Mouse (Mus musculus): ENCODE results near the gene Syt5.
"Not testable (repeated sequence)": the region's sequence is repeated elsewhere in the genome, so short reads cannot be mapped to it uniquely, and the experiment has no call there.

Syt5 gene

DNA sequence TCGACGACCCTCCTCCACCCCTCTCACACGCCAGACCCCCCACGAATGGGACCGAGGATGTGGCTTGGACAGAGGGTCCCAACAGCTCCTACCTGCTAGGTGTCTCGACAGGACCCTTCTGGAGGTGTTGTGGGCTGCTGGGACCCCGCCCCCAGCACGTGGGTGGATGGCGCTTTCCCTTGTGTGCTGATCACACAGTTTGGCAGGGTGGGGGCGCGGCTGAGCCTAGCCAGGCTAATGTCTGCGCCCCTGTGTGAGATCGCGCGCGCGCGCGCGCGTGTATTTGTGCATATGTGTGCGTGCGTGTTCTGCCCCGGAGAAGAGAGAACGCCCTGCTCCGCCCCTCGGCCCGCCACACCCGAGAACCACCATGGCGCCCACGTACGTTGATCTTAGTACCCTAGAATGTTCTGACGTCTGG is at the start of gene Syt5:
Syt5 (minus strand) TSS at position 321 of the 421 bp plus-strand sequence.
- no peak for DNase-seq (ENCODE audit: low read depth)

DNA sequence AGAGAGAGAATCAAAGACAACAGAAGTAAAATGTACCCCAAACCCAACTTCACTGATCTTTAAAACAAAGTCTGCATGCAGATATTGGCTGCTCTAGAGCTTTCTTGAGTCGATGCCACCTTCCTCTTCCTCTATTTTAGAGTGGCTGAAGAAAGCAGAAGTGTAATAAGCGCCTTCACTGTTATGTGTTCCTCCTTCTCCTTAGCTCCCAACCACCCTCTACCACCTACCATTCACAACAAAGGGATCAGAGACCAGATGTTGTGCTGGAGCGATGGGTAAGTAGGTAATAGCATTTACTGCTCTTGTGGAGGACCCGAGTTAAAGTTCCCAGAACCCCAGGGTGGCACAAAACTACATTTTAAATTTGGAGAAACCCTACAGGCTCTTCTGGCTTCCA is 49.7 kb upstream of the Syt5 start:
- DNase-seq (ENCODE audit: low read depth), result not testable (repeated sequence)

DNA sequence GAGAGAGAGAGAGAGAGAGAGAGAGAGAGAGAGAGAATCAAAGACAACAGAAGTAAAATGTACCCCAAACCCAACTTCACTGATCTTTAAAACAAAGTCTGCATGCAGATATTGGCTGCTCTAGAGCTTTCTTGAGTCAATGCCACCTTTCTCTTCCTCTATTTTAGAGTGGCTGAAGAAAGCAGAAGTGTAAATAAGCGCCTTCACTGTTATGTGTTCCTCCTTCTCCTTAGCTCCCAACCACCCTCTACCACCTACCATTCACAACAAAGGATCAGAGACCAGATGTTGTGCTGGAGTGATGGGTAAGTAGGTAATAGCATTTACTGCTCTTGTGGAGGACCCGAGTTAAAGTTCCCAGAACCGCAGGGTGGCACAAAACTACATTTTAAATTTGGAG is 34.1 kb upstream of the Syt5 start:
- DNase-seq (ENCODE audit: low read depth), result not testable (repeated sequence)

DNA sequence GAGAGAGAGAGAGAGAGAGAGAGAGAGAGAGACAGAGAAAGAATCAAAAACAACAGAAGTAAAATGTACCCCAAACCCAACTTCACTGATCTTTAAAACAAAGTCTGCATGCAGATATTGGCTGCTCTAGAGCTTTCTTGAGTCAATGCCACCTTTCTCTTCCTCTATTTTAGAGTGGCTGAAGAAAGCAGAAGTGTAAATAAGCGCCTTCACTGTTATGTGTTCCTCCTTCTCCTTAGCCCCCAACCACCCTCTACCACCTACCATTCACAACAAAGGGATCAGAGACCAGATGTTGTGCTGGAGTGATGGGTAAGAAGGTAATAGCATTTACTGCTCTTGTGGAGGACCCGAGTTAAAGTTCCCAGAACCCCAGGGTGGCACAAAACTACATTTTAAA is 25.0 kb upstream of the Syt5 start:
- not testable (repeated sequence) for DNase-seq (ENCODE audit: low read depth)

DNA sequence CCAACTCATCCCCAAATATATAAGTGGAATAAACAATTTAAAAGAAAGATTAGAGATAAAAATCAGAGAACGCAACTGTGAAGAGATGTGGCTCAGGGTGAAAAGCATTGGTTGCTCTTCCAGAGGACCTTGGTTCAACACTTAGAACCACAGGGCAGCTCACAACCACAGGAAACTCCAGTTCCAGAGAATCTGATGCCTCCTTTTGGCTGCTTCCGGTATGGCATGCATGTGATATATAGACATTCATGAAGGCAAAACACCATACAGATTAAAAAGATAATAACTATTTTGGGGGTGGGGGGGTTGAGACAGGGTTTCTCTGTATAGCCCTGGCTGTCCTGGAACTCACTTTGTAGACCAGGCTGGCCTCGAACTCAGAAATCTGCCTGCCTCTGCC is 15.3 kb upstream of the Syt5 start:
- no peak for DNase-seq (ENCODE audit: low read depth)

DNA sequence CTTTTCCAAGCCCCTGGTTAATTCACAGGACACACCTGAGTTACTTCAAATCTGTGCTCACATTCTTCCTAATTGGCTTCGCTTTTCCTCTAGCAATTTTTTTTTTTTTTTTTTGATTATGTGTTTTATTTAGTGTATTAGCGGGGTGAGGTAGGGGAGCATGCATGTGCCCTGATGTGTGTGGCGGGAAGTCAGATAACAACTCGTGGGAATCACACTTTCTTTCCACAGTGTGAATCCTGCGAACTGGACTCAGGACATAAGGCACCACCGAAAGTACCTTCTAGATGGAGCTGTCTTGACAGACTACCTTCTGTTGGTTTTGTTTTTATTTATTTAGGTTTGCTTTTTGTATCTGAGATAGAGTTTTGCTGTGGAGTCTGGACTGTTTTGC is 9.8 kb upstream of the Syt5 start:
- no peak for DNase-seq (ENCODE audit: low read depth)

DNA sequence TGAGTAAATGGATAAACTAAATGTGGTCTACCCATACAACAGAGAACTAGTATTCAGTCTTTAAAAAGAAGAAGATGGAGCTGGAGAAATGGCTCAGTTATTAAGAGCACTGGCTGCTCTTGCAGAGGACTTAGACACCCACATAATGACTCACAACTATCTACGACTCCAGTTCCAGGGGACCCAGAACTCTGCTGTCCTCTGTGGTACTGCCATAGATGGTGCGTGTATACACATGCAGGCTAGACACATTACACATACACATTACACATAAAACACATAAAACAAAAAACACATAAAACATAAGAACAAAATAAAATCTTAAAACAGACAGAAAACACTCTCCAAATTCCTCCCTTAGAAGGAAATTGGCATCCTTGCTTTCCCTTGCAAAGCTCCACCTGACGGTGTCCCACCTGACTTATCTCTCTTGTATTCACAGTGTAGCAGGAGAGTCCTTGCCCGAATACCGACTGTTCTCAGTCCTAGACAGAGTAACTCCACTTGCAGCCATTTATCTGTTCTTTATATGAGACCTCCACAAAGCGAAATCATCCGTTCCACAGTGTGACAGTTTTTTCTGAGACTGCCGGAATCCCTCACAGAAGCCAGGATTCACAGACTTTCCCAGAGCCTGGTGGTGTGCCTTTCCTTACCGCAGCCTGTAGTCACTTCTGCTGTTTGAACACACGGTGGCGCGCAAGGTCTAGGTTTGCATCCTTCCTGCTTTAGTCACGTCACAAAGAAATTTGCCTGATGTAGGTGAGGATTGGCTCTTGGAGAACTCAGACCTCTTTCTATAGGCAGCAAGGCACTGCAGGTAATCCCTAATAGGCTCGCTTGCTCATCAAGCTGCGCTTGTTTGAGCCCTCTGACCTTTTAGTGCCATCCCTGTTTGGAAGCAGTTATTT is 9.2 kb upstream of the Syt5 start:
- DNase-seq (ENCODE audit: low read depth), result peak; percentile 74

DNA sequence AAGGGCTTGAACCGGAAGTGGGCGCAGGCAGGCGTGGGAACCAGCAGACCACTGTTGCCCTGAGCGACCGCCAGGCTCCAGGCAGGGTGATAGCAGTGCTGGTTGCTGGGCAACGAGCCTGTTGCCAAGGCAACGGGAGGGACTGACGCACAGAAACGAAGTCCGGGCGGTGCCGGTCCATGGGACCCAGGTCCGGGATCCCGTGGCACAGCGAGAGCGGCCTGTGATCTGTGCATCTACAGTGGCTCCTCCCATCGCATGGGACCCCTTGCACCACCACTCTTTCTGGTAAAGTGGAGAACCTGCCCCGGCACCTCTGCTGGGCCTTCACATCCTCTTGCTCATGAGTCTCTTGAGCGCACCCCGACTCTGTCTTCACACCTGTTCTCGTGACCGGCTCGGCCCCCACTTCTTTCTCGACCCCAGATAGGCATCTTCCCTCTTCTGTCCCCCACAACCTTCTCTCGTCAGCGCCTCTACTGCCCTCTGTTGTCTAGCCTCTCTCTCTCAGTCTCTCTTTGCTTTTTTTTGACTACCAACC is 680 bp downstream of the Syt5 start:
- no peak for DNase-seq (ENCODE audit: low read depth)

DNA sequence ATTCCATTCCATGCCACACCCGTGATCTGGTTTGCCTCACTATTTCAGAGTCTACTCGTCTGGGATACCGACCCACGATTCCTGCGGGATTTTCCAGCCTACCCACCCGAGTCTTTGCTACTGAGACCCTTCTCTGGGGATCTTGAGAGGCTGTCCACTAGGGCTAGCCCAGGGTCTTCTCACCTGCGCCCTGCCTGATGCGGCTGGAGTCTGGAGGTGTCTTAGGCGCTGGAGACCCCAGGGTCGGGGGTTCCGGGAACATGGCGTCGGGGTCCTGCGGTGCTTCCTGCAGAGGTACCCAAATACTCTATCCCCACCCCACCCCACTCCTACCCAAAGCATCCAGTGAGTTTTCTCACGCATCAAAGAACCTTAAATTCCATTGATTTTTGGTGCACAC is 1.3 kb downstream of the Syt5 start:
- DNase-seq (ENCODE audit: low read depth), result no peak

DNA sequence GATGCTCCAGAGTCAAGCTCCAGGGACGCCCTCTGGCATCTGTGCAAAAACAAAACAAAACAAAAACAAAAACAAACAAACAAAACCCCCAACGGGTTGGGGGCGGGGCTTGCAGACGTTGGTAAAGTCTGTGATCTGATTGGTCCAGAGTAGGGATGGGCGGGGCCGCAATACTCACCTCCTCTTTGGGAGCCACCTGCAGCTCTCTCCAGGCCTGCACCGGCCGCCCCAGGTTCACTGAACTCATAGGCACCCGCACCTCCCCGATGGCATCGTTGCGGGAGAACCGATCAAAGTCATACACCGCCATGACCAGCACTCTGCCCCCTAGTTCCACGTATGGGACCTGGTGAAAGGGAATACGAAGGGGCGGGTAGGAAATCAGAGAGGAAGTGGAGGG is 5.3 kb downstream of the Syt5 start:
- DNase-seq (ENCODE audit: low read depth), result no peak

DNA sequence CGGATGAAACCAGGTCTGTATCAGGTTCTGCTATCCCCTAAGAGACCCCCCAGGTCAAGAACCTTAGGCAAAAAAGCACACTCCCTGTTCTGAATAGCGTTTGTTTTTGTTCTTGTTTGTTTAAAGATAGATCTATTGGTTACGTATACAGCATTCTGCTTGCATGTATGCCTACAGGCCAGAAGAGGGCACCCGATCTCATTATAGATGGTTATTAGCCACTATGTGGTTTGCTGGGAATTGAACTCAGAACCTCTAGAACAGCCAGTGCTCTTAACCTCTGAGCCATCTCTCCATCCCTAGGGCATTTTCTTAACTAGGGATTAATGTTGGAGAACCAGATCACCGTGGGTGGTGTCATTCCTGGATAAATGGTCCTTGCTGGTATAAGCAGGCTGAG is 6.0 kb downstream of the Syt5 start:
- DNase-seq (ENCODE audit: low read depth), result no peak

DNA sequence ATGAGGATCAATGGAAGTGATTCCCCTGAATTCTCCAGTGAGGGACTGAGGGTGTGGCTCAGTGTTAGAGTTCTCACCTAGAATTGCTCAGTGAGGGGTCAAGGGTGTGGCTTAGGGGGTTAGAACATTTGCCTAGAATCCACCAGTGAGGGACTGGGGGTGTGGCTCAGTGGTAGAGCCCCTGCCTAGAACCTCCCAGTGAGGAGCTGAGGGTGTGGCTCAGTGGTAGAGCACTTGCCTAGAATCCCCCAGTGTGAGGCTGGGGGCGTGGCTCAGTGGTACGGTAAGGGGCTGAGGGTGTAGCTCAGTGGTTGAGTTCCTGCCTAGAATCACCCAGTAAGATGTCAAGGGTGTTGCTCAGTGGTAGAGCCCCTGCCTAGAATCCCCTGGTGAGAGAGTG is 8.3 kb downstream of the Syt5 start:
- no peak for DNase-seq (ENCODE audit: low read depth)

DNA sequence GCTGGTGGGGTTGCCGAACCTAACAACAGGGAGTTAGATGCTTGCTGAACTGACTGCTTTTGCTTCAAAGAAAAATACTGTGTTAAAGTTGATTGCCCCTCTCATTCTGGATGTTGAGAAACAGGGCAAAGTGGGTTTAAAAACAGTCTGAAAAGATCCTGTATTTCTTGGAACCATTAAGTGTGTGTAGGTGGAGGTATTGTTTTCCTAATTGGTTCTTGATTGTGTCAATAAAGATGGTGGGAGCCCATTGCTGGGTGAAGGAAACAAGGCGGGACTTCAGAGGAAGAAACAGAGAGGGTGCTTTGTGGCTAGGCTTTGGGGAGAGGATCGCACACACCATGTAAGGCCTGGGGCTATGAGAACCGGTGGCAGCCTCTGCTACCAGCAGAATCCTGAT is 10.2 kb downstream of the Syt5 start:
- no peak for DNase-seq (ENCODE audit: low read depth)

DNA sequence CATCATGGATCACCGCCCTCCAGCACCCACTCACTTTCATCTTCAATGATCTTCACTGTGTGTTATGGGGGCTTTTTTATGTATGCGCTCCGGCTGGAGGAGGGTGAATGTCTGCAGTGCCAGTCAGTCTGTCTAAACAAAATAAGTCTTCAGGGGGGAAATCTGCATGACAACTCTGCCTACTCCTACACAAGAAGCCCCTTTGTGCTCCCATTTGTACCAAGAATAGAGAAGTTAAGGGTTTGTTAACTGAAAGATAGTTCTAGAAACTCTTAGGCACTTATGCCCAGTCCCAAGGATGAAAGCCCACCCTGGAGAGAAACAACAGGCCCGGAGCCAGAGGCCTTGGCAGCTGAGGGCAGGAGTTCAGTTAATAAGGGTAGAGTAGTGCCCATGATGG is 11.0 kb downstream of the Syt5 start:
- DNase-seq (ENCODE audit: low read depth), result no peak

DNA sequence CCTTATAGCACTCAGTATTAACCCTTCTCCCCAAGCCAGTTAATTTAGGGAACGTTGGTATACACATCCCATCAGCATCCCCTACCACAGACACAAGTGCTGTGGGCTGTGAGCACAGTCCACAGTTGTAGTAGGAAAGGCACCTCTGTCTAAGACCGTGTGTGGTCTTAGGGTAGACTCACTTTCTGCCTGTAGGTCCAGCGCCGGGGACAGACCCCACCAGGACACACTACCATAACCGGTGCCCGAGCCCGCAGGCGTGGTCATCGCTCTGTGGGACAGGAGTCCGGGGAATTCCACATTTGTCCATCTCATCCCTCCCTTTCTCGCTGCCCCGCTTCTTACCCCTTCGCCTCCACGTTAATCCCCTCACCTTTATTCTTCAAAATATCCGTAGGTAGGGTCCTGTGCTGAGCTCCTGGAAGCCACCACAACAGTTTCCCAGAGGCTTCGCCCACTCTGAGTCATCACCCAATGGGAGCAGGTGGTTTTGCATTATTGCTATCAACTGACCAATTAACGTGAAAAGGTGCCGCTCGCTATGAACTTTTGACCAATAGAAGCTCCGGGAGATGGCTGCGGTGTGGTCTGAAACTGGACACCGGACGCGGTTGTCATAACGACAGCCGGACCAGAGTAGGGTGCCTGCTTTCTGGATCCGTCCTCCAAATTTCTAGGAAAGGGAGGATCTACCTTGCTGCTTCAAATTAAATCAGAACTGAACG is 15.2 kb downstream of the Syt5 start, which contains the start of gene Dnaaf3:
Dnaaf3 (minus strand) TSS at position 449 of the 725 bp plus-strand sequence.
- DNase-seq (ENCODE audit: low read depth), result no peak

DNA sequence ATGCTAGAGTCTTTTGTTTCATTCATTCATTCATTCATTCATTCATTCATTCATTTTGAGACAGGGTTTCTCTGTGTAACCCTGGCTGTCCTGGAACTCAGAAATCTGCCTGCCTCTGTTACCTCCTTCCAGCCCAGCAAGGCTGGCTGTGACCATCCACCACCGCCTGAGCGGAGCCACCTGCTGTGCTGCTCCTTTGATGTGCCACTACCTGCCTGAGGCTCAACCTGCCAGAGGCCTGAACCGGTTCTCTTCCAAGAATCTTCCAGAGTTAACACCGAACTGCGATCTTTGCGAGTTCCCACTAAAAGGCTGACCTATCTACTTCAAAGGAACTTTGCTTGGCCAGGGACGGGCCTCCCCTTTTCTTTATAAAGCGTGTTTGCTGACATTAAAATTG is 17.2 kb downstream of the Syt5 start:
- DNase-seq (ENCODE audit: low read depth), result not testable (repeated sequence)

DNA sequence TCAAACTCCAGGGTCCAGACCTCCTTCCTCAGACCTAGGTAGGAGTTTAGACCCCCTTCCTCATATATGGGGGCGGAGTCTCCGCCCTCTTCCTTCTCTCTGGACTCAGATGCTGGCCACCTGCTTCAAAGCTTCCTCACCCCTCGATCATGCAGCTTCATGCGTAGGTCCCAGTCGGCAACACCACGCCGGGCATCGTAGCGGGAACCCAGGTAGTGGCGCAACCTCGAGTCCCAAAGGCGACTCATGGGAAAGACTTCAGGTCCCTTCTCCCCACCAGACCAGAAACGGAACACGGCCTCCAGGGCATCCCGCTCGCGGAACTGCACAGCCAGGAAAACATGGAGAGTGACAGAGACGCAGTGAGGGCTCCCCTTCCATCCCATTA is 20.0 kb downstream of the Syt5 start:
- no peak for DNase-seq (ENCODE audit: low read depth)

DNA sequence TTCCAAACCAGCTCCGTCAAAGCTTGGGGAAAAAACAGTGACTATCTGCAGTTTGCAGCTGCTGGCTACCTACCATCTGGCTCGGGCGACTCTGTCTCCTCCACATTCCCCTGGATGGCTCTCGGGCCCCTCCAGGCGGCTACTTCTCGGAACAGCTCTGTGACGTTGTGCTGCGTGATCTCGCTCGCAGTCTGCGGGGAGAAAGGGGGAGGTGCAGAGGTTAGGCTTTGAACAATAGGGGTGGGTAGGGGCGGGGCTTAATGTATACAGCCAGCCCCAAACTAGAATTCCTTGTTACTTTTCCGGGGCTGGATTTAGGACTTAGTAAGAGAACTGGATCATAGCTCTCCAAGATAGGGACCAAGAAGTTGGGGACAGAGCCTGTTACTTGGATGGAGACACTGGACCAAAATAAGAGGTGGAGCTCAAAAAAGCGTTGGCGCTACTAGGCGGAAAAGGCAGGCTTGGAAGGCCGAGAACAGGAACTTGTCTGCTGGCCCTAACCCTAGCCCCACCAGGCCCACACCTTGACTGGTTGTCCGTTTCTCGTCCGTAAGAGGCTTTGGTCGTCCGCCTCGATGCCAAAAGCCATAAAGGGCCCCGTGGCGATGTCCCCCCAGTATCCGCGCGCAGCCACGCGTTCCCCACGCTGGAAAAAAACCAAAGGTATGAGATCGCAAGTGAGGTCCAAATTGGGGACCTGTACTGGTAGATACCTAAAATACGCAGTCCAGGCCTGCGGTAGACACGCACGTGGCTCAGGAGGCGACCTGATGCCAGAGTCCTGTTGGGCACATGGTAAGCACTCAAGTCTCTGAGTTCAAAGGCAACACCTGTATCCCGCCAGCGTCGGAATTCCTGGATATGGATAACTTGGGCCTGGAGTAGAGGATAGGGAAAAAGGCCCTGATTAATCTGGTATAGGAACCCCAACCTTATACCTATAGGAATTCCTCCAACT is 20.7 kb downstream of the Syt5 start:
- DNase-seq (ENCODE audit: low read depth), result peak; percentile 84

DNA sequence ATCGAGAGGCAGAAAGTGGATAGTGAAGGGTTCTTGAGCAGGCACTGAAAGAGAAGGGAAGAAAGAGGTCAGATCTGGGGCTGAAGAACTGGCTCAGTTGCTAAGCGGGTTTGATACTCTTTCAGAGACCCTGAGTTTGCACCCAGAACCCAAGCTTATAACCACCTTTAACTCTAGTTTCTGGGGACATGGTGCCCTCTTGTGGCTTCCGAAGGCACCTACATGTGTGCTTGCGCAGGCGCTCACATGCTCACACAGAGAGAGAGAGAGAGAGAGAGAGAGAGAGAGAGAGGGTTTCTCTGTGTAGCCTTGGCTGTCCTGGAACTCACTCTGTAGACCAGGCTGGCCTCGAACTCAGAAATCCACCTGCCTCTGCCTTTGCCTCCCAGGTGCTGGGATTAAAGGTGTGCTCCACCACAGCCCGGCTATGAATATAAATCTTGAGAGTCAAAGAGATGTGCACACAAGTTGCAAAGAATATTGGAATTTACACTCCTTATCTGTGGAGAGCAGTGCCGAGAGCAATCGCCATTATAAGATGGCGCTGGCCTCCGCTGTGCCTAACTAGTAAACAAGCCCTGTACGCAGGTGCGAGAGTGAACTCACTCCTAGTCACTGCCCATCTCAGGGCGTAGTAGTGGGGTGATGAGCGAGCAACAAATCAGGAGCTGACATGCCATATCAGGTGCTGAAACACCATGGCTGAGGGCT is 23.0 kb downstream of the Syt5 start, which contains the start of gene Tnni3:
Tnni3 (minus strand) TSS at position 18 of the 711 bp plus-strand sequence.
- DNase-seq (ENCODE audit: low read depth), result peak; percentile 68

DNA sequence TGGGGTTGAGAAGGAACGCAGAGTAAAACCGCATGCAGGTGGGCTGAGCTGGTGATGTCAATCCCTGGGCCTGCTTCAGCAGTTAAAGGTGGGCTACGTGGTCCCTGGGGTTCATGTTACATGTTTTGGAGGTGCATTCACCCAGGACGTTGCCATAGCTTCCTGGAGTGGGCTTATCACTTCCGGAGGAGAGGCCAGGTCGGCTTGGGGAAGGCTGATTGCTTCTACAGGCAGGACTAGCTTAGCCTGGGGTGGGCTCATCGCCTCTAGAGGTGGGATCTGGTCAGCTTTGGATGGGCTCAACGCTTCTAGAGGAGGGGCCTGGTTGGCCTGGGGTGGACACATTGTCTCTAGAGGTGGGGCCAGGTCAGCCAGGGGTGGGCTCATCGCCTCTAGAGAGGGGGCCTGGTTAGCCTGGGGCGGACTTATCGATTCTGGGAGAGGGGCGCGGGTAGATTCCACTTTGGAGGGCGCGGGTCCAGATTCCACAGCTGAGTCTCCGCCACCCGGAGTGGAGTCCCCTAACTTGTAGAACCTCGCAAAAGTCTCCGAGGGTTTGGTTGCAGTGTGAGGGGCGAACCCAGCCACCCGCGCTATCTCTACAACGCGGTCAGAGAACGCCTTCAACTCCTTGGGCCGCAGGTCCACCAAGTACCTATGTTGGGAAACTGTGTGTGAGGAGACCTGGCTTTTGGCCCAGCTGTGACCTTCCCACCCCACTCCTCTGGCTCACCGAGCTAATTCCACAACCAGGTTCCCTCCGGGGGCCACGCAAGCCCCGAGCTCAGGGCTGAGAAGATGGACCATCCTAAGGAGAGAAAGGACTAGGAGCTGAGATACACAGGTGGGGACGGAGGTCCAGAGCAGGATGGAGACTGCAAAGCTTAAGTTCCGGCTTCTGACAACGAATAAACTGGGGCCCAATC is 23.9 kb downstream of the Syt5 start:
- no peak for DNase-seq (ENCODE audit: low read depth)

All from c-Kit-positive CD71-negative TER-119-negative erythroid progenitor cells, embryonic 14.5 days (primary cell).